Mouse (Mus musculus): ENCODE data around the gene Gm6164. TPM values are rescaled to one million over a fixed set of nuclear protein-coding genes. Genes with fewer than 3 reads are reported as not detected.
"Not testable (repeated sequence)": the region's sequence is repeated elsewhere in the genome, so short reads cannot be mapped to it uniquely, and the experiment has no call there.

Gene Gm6164
- not detected in 2 replicates for polyA plus RNA-seq (2015; fragmentation: Nextera tagmentation; extraction: Ambion mirVana)

DNA sequence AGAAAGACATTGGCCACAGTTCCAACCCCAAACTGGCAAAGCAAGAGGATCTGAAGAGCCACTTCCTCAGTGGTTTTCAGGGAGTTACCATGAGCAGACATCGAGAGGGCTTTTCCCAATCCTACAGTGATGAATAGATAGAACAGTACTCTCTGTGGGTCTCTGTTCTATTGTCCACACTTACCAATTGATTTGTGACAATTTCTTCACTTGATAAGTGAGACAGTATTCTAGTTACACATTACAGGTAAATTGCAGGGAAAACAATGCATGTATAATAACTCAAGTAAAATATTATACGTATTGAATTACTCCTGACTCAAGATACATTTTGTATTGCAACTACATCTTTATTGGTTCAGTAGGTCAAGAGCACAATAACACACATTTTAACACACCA, at the start of gene Gm6164:
TSS of gene Gm6164 (minus strand) at position 101 of the 400 bp plus-strand sequence.
- not testable (repeated sequence) for H3K27me3 ChIP-seq; ATAC-seq (ENCODE audit: insufficient read depth); H3K9me3 ChIP-seq (replicated peaks); H3K4me3 ChIP-seq (replicated peaks); H3K27ac ChIP-seq (replicated peaks); H3K36me3 ChIP-seq (replicated peaks); H3K4me2 ChIP-seq; H3K9ac ChIP-seq; H3K4me1 ChIP-seq (replicated peaks)
- no CpG with 5 or more reads among the region's 2 CpGs for WGBS (ENCODE audit: insufficient replicate concordance)

DNA sequence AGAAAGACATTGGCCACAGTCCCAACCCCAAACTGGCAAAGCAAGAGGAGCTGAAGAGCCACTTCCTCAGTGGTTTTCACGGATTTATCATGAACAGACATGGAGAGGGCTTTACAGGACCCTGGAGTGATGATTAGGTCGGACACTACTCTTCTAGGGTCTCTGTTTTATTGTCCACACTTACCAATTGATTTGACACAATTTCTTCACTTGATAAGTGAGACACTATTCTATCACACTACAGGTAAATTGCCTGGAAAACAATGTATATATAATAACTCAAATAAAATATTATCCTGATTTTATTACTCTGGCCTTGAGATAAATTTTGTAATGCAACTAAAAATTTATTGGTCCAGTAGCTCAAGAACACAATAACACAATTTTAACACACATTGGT, 28.3 kb upstream of the Gm6164 start, which contains the start of gene Gm4498:
TSS of gene Gm4498 (minus strand) at position 101 of the 400 bp plus-strand sequence.
- no CpG with 5 or more reads among the region's 2 CpGs for WGBS (ENCODE audit: insufficient replicate concordance)
- ATAC-seq (ENCODE audit: insufficient read depth); H3K4me2 ChIP-seq: not testable (repeated sequence)

DNA sequence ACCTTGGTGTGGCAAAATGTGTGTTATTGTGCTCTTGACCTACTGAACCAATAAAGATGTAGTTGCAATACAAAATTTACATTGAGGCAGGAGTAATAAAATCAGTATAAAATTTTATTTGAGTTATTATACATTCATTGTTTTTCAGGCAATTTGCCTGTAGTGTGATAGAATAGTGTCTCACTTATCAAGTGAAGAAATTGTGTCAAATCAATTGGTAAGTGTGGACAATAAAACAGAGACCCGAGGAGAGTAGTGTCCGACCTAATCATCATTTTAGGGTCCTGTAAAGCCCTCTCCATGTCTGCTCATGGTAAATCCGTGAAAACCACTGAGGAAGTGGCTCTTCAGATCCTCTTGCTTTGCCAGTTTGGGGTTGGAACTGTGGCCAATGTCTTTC, 12.0 kb downstream of the Gm6164 start, which contains the start of gene Vmn1r95:
TSS of gene Vmn1r95 (plus strand) at position 301 of the 400 bp plus-strand sequence.
- H3K9me3 ChIP-seq (replicated peaks); H3K27ac ChIP-seq (replicated peaks); H3K4me3 ChIP-seq (replicated peaks); H3K36me3 ChIP-seq (replicated peaks); H3K9ac ChIP-seq; ATAC-seq (ENCODE audit: insufficient read depth); H3K4me1 ChIP-seq (replicated peaks); H3K4me2 ChIP-seq; H3K27me3 ChIP-seq: not testable (repeated sequence)
- WGBS (ENCODE audit: insufficient replicate concordance): no CpG with 5 or more reads among the region's 3 CpGs

More for the DNA sequence above, 28.3 kb upstream of the Gm6164 start, which contains the start of gene Gm4498:
- not testable (repeated sequence) for H3K36me3 ChIP-seq (replicated peaks); H3K4me3 ChIP-seq (replicated peaks); H3K27ac ChIP-seq (replicated peaks); H3K9ac ChIP-seq; H3K27me3 ChIP-seq; H3K4me1 ChIP-seq (replicated peaks); H3K9me3 ChIP-seq (replicated peaks)

DNA sequence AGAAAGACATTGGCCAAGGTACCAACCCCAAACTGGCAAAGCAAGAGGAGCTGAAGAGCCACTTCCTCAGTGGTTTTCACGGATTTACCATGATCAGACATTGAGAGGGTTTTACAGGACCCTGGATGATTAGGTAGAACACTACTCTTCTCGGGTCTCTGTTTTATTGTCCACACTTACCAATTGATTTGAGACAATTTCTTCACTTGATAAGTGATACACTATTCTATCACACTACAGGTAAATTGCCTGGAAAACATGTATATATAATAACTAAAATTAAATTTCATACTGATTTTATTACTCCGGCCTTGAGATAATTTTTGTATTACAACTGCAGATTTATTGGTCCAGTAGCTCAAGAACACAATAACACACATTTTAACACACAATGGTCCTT, 37.1 kb downstream of the Gm6164 start, which contains the start of gene Vmn1r94:
TSS of gene Vmn1r94 (minus strand) at position 101 of the 400 bp plus-strand sequence.
- H3K4me3 ChIP-seq (replicated peaks); H3K4me2 ChIP-seq; H3K36me3 ChIP-seq (replicated peaks); H3K9ac ChIP-seq; H3K4me1 ChIP-seq (replicated peaks); H3K9me3 ChIP-seq (replicated peaks); ATAC-seq (ENCODE audit: insufficient read depth); H3K27me3 ChIP-seq; H3K27ac ChIP-seq (replicated peaks): not testable (repeated sequence)
- no CpG with 5 or more reads among the region's 3 CpGs for WGBS (ENCODE audit: insufficient replicate concordance)

Other genes with a start within 250 kb of the Gm6164 start
- not detected in 2 replicates for gene Ceacam20, start 240.2 kb downstream of the Gm6164 start, polyA plus RNA-seq (2015; fragmentation: Nextera tagmentation; extraction: Ambion mirVana)
- gene Nlrp9b, start 214.1 kb downstream of the Gm6164 start, polyA plus RNA-seq (2015; fragmentation: Nextera tagmentation; extraction: Ambion mirVana): not detected in 2 replicates
- gene Vmn1r91, start 105.9 kb downstream of the Gm6164 start, polyA plus RNA-seq (2015; fragmentation: Nextera tagmentation; extraction: Ambion mirVana): not detected in 2 replicates
- not detected in 2 replicates for gene Gm16442, start 83.0 kb downstream of the Gm6164 start, polyA plus RNA-seq (2015; fragmentation: Nextera tagmentation; extraction: Ambion mirVana)
- not detected in 2 replicates for gene Vmn1r93, start 66.5 kb downstream of the Gm6164 start, polyA plus RNA-seq (2015; fragmentation: Nextera tagmentation; extraction: Ambion mirVana)
- not detected in 2 replicates for gene Vmn1r94, start 37.2 kb downstream of the Gm6164 start, polyA plus RNA-seq (2015; fragmentation: Nextera tagmentation; extraction: Ambion mirVana)
- not detected in 2 replicates for gene Vmn1r95, start 11.9 kb downstream of the Gm6164 start, polyA plus RNA-seq (2015; fragmentation: Nextera tagmentation; extraction: Ambion mirVana)
- gene Gm4498, start 28.2 kb upstream of the Gm6164 start, polyA plus RNA-seq (2015; fragmentation: Nextera tagmentation; extraction: Ambion mirVana): not detected in 2 replicates
- not detected in 2 replicates for gene Gm5890, start 57.2 kb upstream of the Gm6164 start, polyA plus RNA-seq (2015; fragmentation: Nextera tagmentation; extraction: Ambion mirVana)
- gene Gm4133, start 128.5 kb upstream of the Gm6164 start, polyA plus RNA-seq (2015; fragmentation: Nextera tagmentation; extraction: Ambion mirVana): not detected in 2 replicates
- gene Gm5728, start 169.8 kb upstream of the Gm6164 start, polyA plus RNA-seq (2015; fragmentation: Nextera tagmentation; extraction: Ambion mirVana): not detected in 2 replicates
- not detected in 2 replicates for gene Vmn1r100, start 212.3 kb upstream of the Gm6164 start, polyA plus RNA-seq (2015; fragmentation: Nextera tagmentation; extraction: Ambion mirVana)
- gene Vmn1r101, start 237.0 kb upstream of the Gm6164 start, polyA plus RNA-seq (2015; fragmentation: Nextera tagmentation; extraction: Ambion mirVana): not detected in 2 replicates